Mouse (Mus musculus): ENCODE results near the gene Smpx.
A peak's percentile ranks its signal among the peaks of the same experiment; 100 is the strongest.

Smpx gene

GRCm38 (mm10) chrX:157698862-157699261 lies at the start of gene Smpx:
TSS of gene Smpx (plus strand) at chrX:157698910.
- no peak for DNase-seq (ENCODE audit: low spot score in 2 of 2)

GRCm38 (mm10) chrX:157655047-157655446 lies 43.7 kb upstream of the Smpx start:
- no peak for DNase-seq (ENCODE audit: low spot score in 2 of 2)

- DNase-seq (ENCODE audit: low spot score in 2 of 2): no peak
These were observed 41.4 kb upstream of the Smpx start for GRCm38 (mm10) chrX:157657356-157657755.

GRCm38 (mm10) chrX:157671820-157672219 lies 26.9 kb upstream of the Smpx start:
- no peak for DNase-seq (ENCODE audit: low spot score in 2 of 2)

- DNase-seq (ENCODE audit: low spot score in 2 of 2): no peak
These were observed 23.9 kb upstream of the Smpx start for GRCm38 (mm10) chrX:157674667-157675350.

GRCm38 (mm10) chrX:157691186-157691585 lies 7.5 kb upstream of the Smpx start:
- no peak for DNase-seq (ENCODE audit: low spot score in 2 of 2)

- no peak for DNase-seq (ENCODE audit: low spot score in 2 of 2)
These were observed 1.0 kb upstream of the Smpx start for GRCm38 (mm10) chrX:157697591-157698135.

GRCm38 (mm10) chrX:157707236-157707635 lies 8.5 kb downstream of the Smpx start:
- no peak for DNase-seq (ENCODE audit: low spot score in 2 of 2)

GRCm38 (mm10) chrX:157708616-157709280 lies 10.0 kb downstream of the Smpx start:
- no peak for DNase-seq (ENCODE audit: low spot score in 2 of 2)

- no peak for DNase-seq (ENCODE audit: low spot score in 2 of 2)
These were observed 21.2 kb downstream of the Smpx start for GRCm38 (mm10) chrX:157719907-157720306.

- DNase-seq (ENCODE audit: low spot score in 2 of 2): no peak
These were observed 32.1 kb downstream of the Smpx start for GRCm38 (mm10) chrX:157730622-157731341.

GRCm38 (mm10) chrX:157731658-157732314 lies 33.1 kb downstream of the Smpx start:
- DNase-seq (ENCODE audit: low spot score in 2 of 2): peak; percentile 20 to 24

GRCm38 (mm10) chrX:157732346-157732745 lies 33.6 kb downstream of the Smpx start:
- DNase-seq (ENCODE audit: low spot score in 2 of 2): no peak

- DNase-seq (ENCODE audit: low spot score in 2 of 2): no peak
These were observed 35.1 kb downstream of the Smpx start for GRCm38 (mm10) chrX:157733836-157734235.

- no peak for DNase-seq (ENCODE audit: low spot score in 2 of 2)
These were observed 35.6 kb downstream of the Smpx start for GRCm38 (mm10) chrX:157734341-157734740.

GRCm38 (mm10) chrX:157747815-157748544 lies 49.3 kb downstream of the Smpx start:
- DNase-seq (ENCODE audit: low spot score in 2 of 2): no peak

- no peak for DNase-seq (ENCODE audit: low spot score in 2 of 2)
These were observed 55.8 kb downstream of the Smpx start for GRCm38 (mm10) chrX:157754559-157754958.

GRCm38 (mm10) chrX:157762542-157762941 lies 63.8 kb downstream of the Smpx start:
- no peak for DNase-seq (ENCODE audit: low spot score in 2 of 2)

GRCm38 (mm10) chrX:157801669-157802068 lies 103.0 kb downstream of the Smpx start:
- no peak for DNase-seq (ENCODE audit: low spot score in 2 of 2)
